Mouse (Mus musculus) B cell, adult 2 months (primary cell): Measurements from ENCODE around the gene Vgll2.

Experiments
- DNase-seq, 2 experiments: peaks; one replicate each; pipeline ENCODE4 v3.0.0; 2022

The Vgll2 gene

GRCm38 (mm10) chr10:52022413-52023212 is at the start of gene Vgll2:
Gene Vgll2 (plus strand): TSS chr10:52022502.
- DNase-seq: no peak

- no peak for DNase-seq
Observed at GRCm38 (mm10) chr10:51975137-51975536, 47.2 kb upstream of the Vgll2 start.

GRCm38 (mm10) chr10:51975587-51975986 is 46.7 kb upstream of the Vgll2 start:
- no peak for DNase-seq

GRCm38 (mm10) chr10:51981651-51982050 is 40.7 kb upstream of the Vgll2 start:
- DNase-seq: no peak

DNA sequence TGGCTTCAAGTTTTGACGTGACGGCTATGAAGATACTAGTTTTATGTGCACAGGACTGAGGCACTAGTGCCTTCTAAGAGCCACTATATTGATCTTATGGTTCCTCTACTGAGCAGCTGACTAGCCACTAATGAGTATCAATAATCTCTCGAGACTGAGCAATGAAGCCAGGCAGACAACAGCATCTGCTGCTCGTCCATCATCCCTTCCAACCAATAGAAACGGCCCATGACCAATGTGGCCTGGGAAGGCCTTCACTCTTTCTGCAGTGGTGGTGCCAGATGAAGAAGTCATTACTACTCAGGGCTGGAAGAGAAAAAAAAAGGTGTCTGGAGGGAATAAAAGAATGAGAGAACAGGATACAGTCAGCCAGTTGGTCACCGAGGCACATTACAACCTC is 39.9 kb upstream of the Vgll2 start:
- DNase-seq: no peak

GRCm38 (mm10) chr10:52018471-52018870 is 3.8 kb upstream of the Vgll2 start:
- no peak for DNase-seq

DNA sequence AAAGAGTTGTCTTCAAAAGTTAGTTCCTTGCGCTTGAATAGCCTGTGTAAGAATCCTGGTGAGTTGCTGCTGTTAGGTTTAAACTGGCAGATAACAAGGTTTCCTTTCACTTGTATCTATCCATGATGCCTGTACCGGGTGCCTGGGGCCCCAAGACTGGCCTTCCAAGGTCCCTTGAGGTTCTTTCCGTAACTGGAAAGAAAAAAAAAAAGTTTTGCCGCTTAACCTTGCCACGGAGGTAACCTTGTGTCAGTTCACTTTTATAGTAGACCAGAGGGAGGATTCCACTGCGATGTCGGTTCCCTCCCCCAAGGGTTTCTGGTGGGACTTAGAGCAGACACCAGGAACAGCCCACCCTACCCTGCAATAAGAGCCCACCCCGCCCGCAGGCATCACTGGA is 1.1 kb upstream of the Vgll2 start:
- no peak for DNase-seq

- DNase-seq: no peak
Observed at GRCm38 (mm10) chr10:52021736-52022394, 437 bp upstream of the Vgll2 start.

DNA sequence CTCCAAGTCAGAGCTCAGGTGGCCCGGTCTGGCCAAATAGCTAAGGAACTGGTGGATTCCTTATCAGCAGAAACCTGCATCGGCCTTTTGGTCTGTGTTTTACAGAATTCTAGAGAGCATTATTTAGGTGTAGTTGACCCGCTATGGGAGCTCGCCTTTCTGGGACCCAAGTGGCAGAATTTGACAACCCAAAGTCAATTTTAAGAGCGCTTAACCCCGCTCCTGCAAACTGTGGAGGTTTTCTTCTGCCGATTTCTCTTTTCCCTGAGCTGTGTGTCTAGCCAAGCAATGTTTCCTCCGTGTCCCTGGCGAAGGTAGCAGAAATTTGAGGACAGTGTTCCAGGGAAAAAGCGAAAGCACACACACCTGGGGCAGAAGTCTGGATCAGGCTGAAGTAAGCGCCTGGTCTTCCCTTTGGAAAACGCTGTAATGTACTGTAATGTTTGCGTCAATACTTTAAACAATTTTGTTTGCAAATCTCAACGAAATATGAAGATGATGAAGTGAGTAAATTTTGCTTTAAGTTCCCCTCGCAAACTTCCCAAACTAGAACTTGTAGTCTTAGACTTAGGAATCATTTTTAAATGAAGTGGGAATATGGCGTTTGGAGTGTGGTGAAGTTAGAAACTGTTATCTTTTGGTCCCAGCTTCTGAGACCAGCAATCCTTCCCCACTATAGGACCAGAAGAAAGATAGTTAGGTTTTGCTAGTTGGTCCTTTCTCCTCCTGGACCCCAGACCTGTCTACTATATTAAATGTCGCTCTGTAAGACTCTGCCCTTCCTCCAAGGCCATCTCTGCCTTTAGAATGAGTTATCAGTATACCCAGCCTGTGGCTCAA is 1.1 kb downstream of the Vgll2 start:
- DNase-seq: no peak

DNA sequence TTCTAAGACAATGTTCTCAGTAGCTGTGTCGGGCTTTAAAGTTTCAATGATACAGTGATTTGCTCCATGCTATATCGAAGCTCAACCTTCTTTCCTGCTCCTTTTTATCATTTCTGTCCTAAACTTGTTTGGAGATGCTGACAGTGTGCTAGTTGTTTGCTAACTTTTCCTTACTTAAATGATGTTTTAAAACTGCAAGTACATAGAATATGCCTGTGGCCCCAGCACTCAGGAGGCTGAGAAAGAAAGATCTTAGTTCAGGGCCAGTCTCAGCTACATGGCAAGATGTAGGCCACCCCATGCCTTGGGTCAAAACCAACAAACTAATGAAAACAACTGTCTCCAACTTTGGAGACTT is 1.7 kb downstream of the Vgll2 start:
- DNase-seq: no peak

DNA sequence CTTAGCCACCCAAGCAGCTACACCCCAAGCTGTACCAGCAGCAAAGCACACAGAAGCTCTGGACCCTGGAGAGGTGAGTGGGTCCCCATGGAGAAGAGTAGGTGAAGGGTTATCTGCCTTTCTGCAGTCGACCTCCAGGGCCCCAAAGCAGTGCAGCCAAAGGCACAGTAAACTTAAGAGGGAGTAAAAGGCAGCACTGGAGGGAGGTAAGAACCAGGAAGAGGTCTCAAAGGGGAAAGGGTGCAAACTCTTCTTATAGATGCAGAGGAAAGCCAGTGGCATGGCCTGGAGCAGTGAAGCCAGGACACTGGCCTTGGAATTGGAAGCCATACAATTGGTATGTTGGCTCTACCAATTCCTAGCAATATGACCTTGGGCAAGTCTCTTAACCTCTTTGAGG is 3.0 kb downstream of the Vgll2 start:
- no peak for DNase-seq

DNA sequence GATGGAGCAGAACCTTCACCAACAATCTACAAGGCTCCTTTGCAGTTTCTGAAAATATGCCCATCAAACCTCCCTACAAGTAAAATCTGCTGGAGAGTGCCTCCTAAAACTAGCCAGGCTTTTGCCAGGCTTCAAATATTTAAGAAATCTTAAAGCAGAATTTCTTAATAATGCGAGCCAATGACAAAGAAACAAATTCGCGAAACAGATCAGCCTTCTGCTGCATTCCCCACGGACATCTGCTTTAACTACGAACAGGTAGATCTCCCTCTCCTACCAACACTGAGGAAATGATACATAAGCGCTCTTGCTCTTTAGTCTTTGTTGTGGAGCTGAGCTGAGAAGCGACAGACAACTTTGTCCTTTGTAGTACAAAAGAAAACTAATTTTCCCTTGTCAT is 3.5 kb downstream of the Vgll2 start:
- no peak for DNase-seq

GRCm38 (mm10) chr10:52027161-52028035 is 5.1 kb downstream of the Vgll2 start:
- DNase-seq: no peak

- no peak for DNase-seq
Observed at GRCm38 (mm10) chr10:52028561-52029370, 6.5 kb downstream of the Vgll2 start.

- DNase-seq: no peak
Observed at GRCm38 (mm10) chr10:52029421-52030080, 7.2 kb downstream of the Vgll2 start.

DNA sequence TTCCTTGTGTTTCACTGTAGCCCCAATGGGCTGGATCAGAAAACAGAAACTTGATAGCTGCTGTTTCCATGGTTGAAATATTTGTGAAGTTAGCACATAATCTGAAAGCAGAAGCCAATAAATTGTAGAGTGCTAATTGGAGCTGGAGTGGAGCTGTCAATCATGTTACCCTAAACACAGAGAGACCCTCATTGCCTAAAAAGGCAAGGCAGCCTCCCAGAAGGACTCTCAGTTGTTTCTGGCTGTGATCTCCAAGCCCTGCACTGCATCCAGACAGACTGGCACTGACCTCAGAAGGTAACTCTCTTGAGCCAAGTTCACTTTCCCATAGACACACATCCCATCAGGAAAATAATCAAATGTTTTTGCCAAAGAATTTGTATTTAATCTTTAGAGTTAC is 11.4 kb downstream of the Vgll2 start:
- no peak for DNase-seq

DNA sequence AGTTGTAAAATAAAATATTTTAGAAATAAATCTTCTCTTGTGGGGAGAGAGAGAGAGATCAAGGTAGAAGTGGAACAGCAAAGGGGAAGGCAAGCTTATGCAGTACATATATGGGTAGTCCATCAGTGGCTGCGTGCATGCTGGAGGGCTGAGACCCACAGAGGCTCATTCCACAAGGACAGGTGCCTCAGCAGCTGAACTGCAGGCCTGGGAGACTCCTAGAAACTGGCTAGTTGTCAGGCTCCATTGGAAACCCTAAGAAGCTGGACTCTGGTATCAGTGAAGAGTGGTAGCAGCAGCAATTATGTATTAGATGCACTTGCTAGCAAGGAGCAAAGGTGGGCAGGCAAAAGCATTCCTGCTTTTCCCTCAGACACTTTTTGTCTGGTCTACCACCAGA is 17.1 kb downstream of the Vgll2 start:
- no peak for DNase-seq

- no peak for DNase-seq
Observed at GRCm38 (mm10) chr10:52043086-52043485, 20.8 kb downstream of the Vgll2 start.

DNA sequence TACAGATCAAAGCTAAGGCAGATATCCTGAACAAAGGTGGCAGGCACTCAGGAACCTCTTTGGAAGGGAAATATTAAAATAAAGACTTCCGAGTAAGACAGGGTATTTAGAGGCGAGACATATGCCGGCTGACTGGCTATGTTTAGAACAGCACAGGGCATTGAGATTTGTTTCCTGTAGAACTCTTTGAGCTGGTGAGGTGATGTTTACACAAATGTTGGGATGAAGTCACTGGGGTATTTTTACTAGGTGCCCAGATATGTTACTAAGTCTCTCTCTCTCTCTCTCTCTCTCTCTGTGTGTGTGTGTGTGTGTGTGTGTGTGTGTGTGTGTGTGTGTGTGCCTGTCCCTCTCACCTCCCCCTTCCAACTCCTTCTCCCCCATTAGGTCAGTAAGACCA is 26.0 kb downstream of the Vgll2 start:
- no peak for DNase-seq

- no peak for DNase-seq
Observed at GRCm38 (mm10) chr10:52072482-52072881, 50.2 kb downstream of the Vgll2 start.
